Mouse (Mus musculus): ENCODE measurements at regions not wholly inside any gene's neighbourhood (a gene's known extent, or its start where the extent isn't known, plus 50 kb on each side); places are given as distances from the start of the nearest gene placed in this dataset.

GRCm38 (mm10) chr8:92302694-92303093, 54.7 kb upstream of the Irx5 start:
- H3K4me3 ChIP-seq (ENCODE audit: low read depth, low read length) = no peak overlapping the region
- H3K9ac ChIP-seq (ENCODE audit: low read length) = no peak overlapping the region
- no peak overlapping the region for H3K27ac ChIP-seq (ENCODE audit: low read depth, low read length)
- DNase-seq (ENCODE audit: low spot score) (no peak), ATAC-seq (ENCODE audit: insufficient read depth, low FRiP score, low TSS enrichment) (no peak)
- no peaks in the 10 kb centered on the region for H3K4me1 ChIP-seq (ENCODE audit: control insufficient read depth, insufficient read depth, low read length)
- WGBS = 79% methylated on average over 7 of the region's 7 CpGs
- no peaks in the 10 kb centered on the region for H3K27me3 ChIP-seq (ENCODE audit: control insufficient read depth, insufficient read depth, low read length)
- no peaks in the 10 kb centered on the region for H3K9me3 ChIP-seq (ENCODE audit: control insufficient read depth, low read length)
- H3K36me3 ChIP-seq (ENCODE audit: control insufficient read depth, insufficient read depth, low read length) = no peaks in the 10 kb centered on the region
- H3K4me2 ChIP-seq (ENCODE audit: low read depth) = no peak overlapping the region

GRCm38 (mm10) chr8:92301029-92301428, 56.4 kb upstream of the Irx5 start:
- ATAC-seq (ENCODE audit: insufficient read depth, low FRiP score, low TSS enrichment) (no peak), DNase-seq (ENCODE audit: low spot score) (no peak)
- Histone ChIP-seq H3K36me3 (ENCODE audit: control insufficient read depth, insufficient read depth, low read length) (no peaks in the 10 kb centered on the region), H3K27me3 (ENCODE audit: control insufficient read depth, insufficient read depth, low read length) (no peaks in the 10 kb centered on the region), H3K9ac (ENCODE audit: low read length) (no peak overlapping the region), H3K9me3 (ENCODE audit: control insufficient read depth, low read length) (no peaks in the 10 kb centered on the region), H3K4me3 (ENCODE audit: low read depth, low read length) (no peak overlapping the region), H3K4me1 (ENCODE audit: control insufficient read depth, insufficient read depth, low read length) (no peaks in the 10 kb centered on the region), H3K27ac (ENCODE audit: low read depth, low read length) (no peak overlapping the region), H3K4me2 (ENCODE audit: low read depth) (no peak overlapping the region)
- WGBS = 98% methylated on average over 3 of the region's 3 CpGs

- H3K4me3 ChIP-seq (ENCODE audit: low read depth, low read length) = no peak overlapping the region
- H3K9ac ChIP-seq (ENCODE audit: low read length) = no peak overlapping the region
- no peak for DNase-seq (ENCODE audit: low spot score)
- no peak overlapping the region for H3K27ac ChIP-seq (ENCODE audit: low read depth, low read length)
- no peaks in the 10 kb centered on the region for H3K9me3 ChIP-seq (ENCODE audit: control insufficient read depth, low read length)
- H3K4me2 ChIP-seq (ENCODE audit: low read depth) = no peak overlapping the region
- WGBS = 45% methylated on average over 26 of the region's 26 CpGs
- H3K36me3 ChIP-seq (ENCODE audit: control insufficient read depth, insufficient read depth, low read length) = no peaks in the 10 kb centered on the region
- no peaks in the 10 kb centered on the region for H3K4me1 ChIP-seq (ENCODE audit: control insufficient read depth, insufficient read depth, low read length)
- ATAC-seq (ENCODE audit: insufficient read depth, low FRiP score, low TSS enrichment) = no peak
- no peaks in the 10 kb centered on the region for H3K27me3 ChIP-seq (ENCODE audit: control insufficient read depth, insufficient read depth, low read length)
Observed at GRCm38 (mm10) chr8:92286841-92287811, 70.3 kb upstream of the Irx5 start.

GRCm38 (mm10) chr8:92275755-92276154, 81.7 kb upstream of the Irx5 start:
- no peaks in the 10 kb centered on the region for H3K36me3 ChIP-seq (ENCODE audit: control insufficient read depth, insufficient read depth, low read length)

GRCm38 (mm10) chr8:92272726-92273125, 84.7 kb upstream of the Irx5 start:
- H3K9me3 ChIP-seq (ENCODE audit: control insufficient read depth, low read length) = no peaks in the 10 kb centered on the region
- DNase-seq (ENCODE audit: low spot score) (no peak), ATAC-seq (ENCODE audit: insufficient read depth, low FRiP score, low TSS enrichment) (no peak)
- H3K4me3 ChIP-seq (ENCODE audit: low read depth, low read length) = no peak overlapping the region
- no peak overlapping the region for H3K27ac ChIP-seq (ENCODE audit: low read depth, low read length)
- no peak overlapping the region for H3K9ac ChIP-seq (ENCODE audit: low read length)
- H3K4me1 ChIP-seq (ENCODE audit: control insufficient read depth, insufficient read depth, low read length) = no peaks in the 10 kb centered on the region
- no peaks in the 10 kb centered on the region for H3K36me3 ChIP-seq (ENCODE audit: control insufficient read depth, insufficient read depth, low read length)
- no peak overlapping the region for H3K4me2 ChIP-seq (ENCODE audit: low read depth)
- 95% methylated on average over 1 of the region's 1 CpGs for WGBS
- H3K27me3 ChIP-seq (ENCODE audit: control insufficient read depth, insufficient read depth, low read length) = no peaks in the 10 kb centered on the region

More at GRCm38 (mm10) chr8:92275755-92276154, 81.7 kb upstream of the Irx5 start:
- H3K4me1 ChIP-seq (ENCODE audit: control insufficient read depth, insufficient read depth, low read length) = no peaks in the 10 kb centered on the region
- no peak overlapping the region for H3K4me3 ChIP-seq (ENCODE audit: low read depth, low read length)
- no peak overlapping the region for H3K9ac ChIP-seq (ENCODE audit: low read length)
- no peaks in the 10 kb centered on the region for H3K27me3 ChIP-seq (ENCODE audit: control insufficient read depth, insufficient read depth, low read length)
- no peak for ATAC-seq (ENCODE audit: insufficient read depth, low FRiP score, low TSS enrichment)
- 95% methylated on average over 5 of the region's 5 CpGs for WGBS
- no peak overlapping the region for H3K4me2 ChIP-seq (ENCODE audit: low read depth)
- no peak overlapping the region for H3K27ac ChIP-seq (ENCODE audit: low read depth, low read length)
- no peaks in the 10 kb centered on the region for H3K9me3 ChIP-seq (ENCODE audit: control insufficient read depth, low read length)
- no peak for DNase-seq (ENCODE audit: low spot score)

GRCm38 (mm10) chr8:92272073-92272472, 85.4 kb upstream of the Irx5 start:
- 86% methylated on average over 5 of the region's 5 CpGs for WGBS
- H3K27ac ChIP-seq (ENCODE audit: low read depth, low read length) = no peak overlapping the region
- H3K27me3 ChIP-seq (ENCODE audit: control insufficient read depth, insufficient read depth, low read length) = no peaks in the 10 kb centered on the region
- H3K4me2 ChIP-seq (ENCODE audit: low read depth) = no peak overlapping the region
- H3K9ac ChIP-seq (ENCODE audit: low read length) = no peak overlapping the region
- no peaks in the 10 kb centered on the region for H3K36me3 ChIP-seq (ENCODE audit: control insufficient read depth, insufficient read depth, low read length)
- no peak for DNase-seq (ENCODE audit: low spot score)
- H3K4me1 ChIP-seq (ENCODE audit: control insufficient read depth, insufficient read depth, low read length) = no peaks in the 10 kb centered on the region
- ATAC-seq (ENCODE audit: insufficient read depth, low FRiP score, low TSS enrichment) = no peak
- no peak overlapping the region for H3K4me3 ChIP-seq (ENCODE audit: low read depth, low read length)
- H3K9me3 ChIP-seq (ENCODE audit: control insufficient read depth, low read length) = no peaks in the 10 kb centered on the region

- H3K36me3 ChIP-seq (ENCODE audit: control insufficient read depth, insufficient read depth, low read length) = no peaks in the 10 kb centered on the region
- no peaks in the 10 kb centered on the region for H3K27me3 ChIP-seq (ENCODE audit: control insufficient read depth, insufficient read depth, low read length)
- no peaks in the 10 kb centered on the region; the same call in 1 of the 2 replicates for H3K4me1 ChIP-seq (ENCODE audit: control insufficient read depth, insufficient read depth, low read length)
- H3K4me2 ChIP-seq (ENCODE audit: low read depth) = no peak overlapping the region
- no peaks in the 10 kb centered on the region for H3K9me3 ChIP-seq (ENCODE audit: control insufficient read depth, low read length)
- DNase-seq (ENCODE audit: low spot score) (no peak), ATAC-seq (ENCODE audit: insufficient read depth, low FRiP score, low TSS enrichment) (no peak)
- H3K9ac ChIP-seq (ENCODE audit: low read length) = no peak overlapping the region
- H3K4me3 ChIP-seq (ENCODE audit: low read depth, low read length) = no peak overlapping the region
- H3K27ac ChIP-seq (ENCODE audit: low read depth, low read length) = no peak overlapping the region
Observed at GRCm38 (mm10) chr8:92270636-92271035, 86.8 kb upstream of the Irx5 start.

GRCm38 (mm10) chr8:92267415-92267814, 90.0 kb upstream of the Irx5 start:
- DNase-seq (ENCODE audit: low spot score) (no peak), ATAC-seq (ENCODE audit: insufficient read depth, low FRiP score, low TSS enrichment) (no peak)
- no peak overlapping the region for H3K4me3 ChIP-seq (ENCODE audit: low read depth, low read length)
- H3K27ac ChIP-seq (ENCODE audit: low read depth, low read length) = no peak overlapping the region
- H3K4me1 ChIP-seq (ENCODE audit: control insufficient read depth, insufficient read depth, low read length) = no peaks in the 10 kb centered on the region; the same call in 1 of the 2 replicates
- no peaks in the 10 kb centered on the region for H3K27me3 ChIP-seq (ENCODE audit: control insufficient read depth, insufficient read depth, low read length)
- H3K4me2 ChIP-seq (ENCODE audit: low read depth) = no peak overlapping the region
- 80% methylated on average over 6 of the region's 6 CpGs for WGBS
- no peak overlapping the region for H3K9ac ChIP-seq (ENCODE audit: low read length)
- H3K36me3 ChIP-seq (ENCODE audit: control insufficient read depth, insufficient read depth, low read length) = no peaks in the 10 kb centered on the region
- H3K9me3 ChIP-seq (ENCODE audit: control insufficient read depth, low read length) = no peaks in the 10 kb centered on the region

- 92% methylated on average over 8 of the region's 8 CpGs for WGBS
- no peak overlapping the region for H3K4me2 ChIP-seq (ENCODE audit: low read depth)
Observed at GRCm38 (mm10) chr8:92260056-92260455, 97.4 kb upstream of the Irx5 start.

More at GRCm38 (mm10) chr8:92260056-92260455, 97.4 kb upstream of the Irx5 start:
- no peak for DNase-seq (ENCODE audit: low spot score)
- no peaks in the 10 kb centered on the region for H3K9me3 ChIP-seq (ENCODE audit: control insufficient read depth, low read length)
- no peak overlapping the region for H3K9ac ChIP-seq (ENCODE audit: low read length)
- no peak overlapping the region for H3K4me3 ChIP-seq (ENCODE audit: low read depth, low read length)
- no peaks in the 10 kb centered on the region for H3K36me3 ChIP-seq (ENCODE audit: control insufficient read depth, insufficient read depth, low read length)
- H3K4me1 ChIP-seq (ENCODE audit: control insufficient read depth, insufficient read depth, low read length) = no peaks in the 10 kb centered on the region
- H3K27me3 ChIP-seq (ENCODE audit: control insufficient read depth, insufficient read depth, low read length) = no peaks in the 10 kb centered on the region
- no peak overlapping the region for H3K27ac ChIP-seq (ENCODE audit: low read depth, low read length)
- no peak for ATAC-seq (ENCODE audit: insufficient read depth, low FRiP score, low TSS enrichment)
